Mouse (Mus musculus): ENCODE results near the gene Tbc1d8. TPM values are rescaled to one million over a fixed set of nuclear protein-coding genes. Genes with fewer than 3 reads are reported as not detected.

Tbc1d8 gene
- polyA plus RNA-seq, 1 experiment: 26.8 TPM

GRCm38 (mm10) chr1:39446178-39446577, 32.4 kb downstream of the Tbc1d8 start:
- peaks cover 28% of the 10 kb centered on the region for H3K4me1 ChIP-seq (replicated peaks; ENCODE audit: control insufficient read depth, insufficient read depth, low read length)
- H3K36me3 ChIP-seq (ENCODE audit: control insufficient read depth, insufficient read depth, low read length): no peaks in the 10 kb centered on the region
- TF ChIP-seq CTCF (IDR thresholded peaks at IDR 0.05; ENCODE audit: borderline replicate concordance, control insufficient read depth, extremely low read depth, insufficient read depth, low read length, poor library complexity) (no peak), POLR2A (IDR thresholded peaks at IDR 0.05; ENCODE audit: control insufficient read depth, extremely low read depth, insufficient read depth, low read length, poor library complexity) (no peak)
- H3K4me3 ChIP-seq (ENCODE audit: control insufficient read depth, insufficient read depth, low read length): no peak overlapping the region
- 91% methylated on average over 5 of the region's 5 CpGs for WGBS
- no peak for DNase-seq
- H3K27me3 ChIP-seq (ENCODE audit: control insufficient read depth, insufficient read depth, low read length): no peaks in the 10 kb centered on the region
- no peak overlapping the region for H3K27ac ChIP-seq (ENCODE audit: control insufficient read depth, insufficient read depth, low read length)

- H3K27ac ChIP-seq (ENCODE audit: control insufficient read depth, insufficient read depth, low read length): no peak overlapping the region
- no peaks in the 10 kb centered on the region for H3K36me3 ChIP-seq (ENCODE audit: control insufficient read depth, insufficient read depth, low read length)
- TF ChIP-seq POLR2A (IDR thresholded peaks at IDR 0.05; ENCODE audit: control insufficient read depth, extremely low read depth, insufficient read depth, low read length, poor library complexity): no peak
- no peak for TF ChIP-seq CTCF (IDR thresholded peaks at IDR 0.05; ENCODE audit: borderline replicate concordance, control insufficient read depth, extremely low read depth, insufficient read depth, low read length, poor library complexity)
- H3K4me3 ChIP-seq (ENCODE audit: control insufficient read depth, insufficient read depth, low read length): no peak overlapping the region
- peaks cover 22% of the 10 kb centered on the region for H3K4me1 ChIP-seq (replicated peaks; ENCODE audit: control insufficient read depth, insufficient read depth, low read length)
- WGBS: 95% methylated on average over 20 of the region's 20 CpGs
- no peak for DNase-seq
- H3K27me3 ChIP-seq (ENCODE audit: control insufficient read depth, insufficient read depth, low read length): no peaks in the 10 kb centered on the region
Measured at GRCm38 (mm10) chr1:39445303-39446050, 33.1 kb downstream of the Tbc1d8 start.

GRCm38 (mm10) chr1:39443764-39444163, 34.8 kb downstream of the Tbc1d8 start:
- Histone ChIP-seq H3K4me1 (replicated peaks; ENCODE audit: control insufficient read depth, insufficient read depth, low read length) (peaks cover 6% of the 10 kb centered on the region), H3K27me3 (ENCODE audit: control insufficient read depth, insufficient read depth, low read length) (no peaks in the 10 kb centered on the region), H3K4me3 (ENCODE audit: control insufficient read depth, insufficient read depth, low read length) (no peak overlapping the region), H3K27ac (ENCODE audit: control insufficient read depth, insufficient read depth, low read length) (no peak overlapping the region), H3K36me3 (ENCODE audit: control insufficient read depth, insufficient read depth, low read length) (no peaks in the 10 kb centered on the region)
- DNase-seq: no peak
- WGBS: 86% methylated on average over 8 of the region's 8 CpGs
- no peak for TF ChIP-seq POLR2A (IDR thresholded peaks at IDR 0.05; ENCODE audit: control insufficient read depth, extremely low read depth, insufficient read depth, low read length, poor library complexity)
- no peak for TF ChIP-seq CTCF (IDR thresholded peaks at IDR 0.05; ENCODE audit: borderline replicate concordance, control insufficient read depth, extremely low read depth, insufficient read depth, low read length, poor library complexity)

GRCm38 (mm10) chr1:39441686-39442085, 36.9 kb downstream of the Tbc1d8 start:
- no peak for TF ChIP-seq POLR2A (IDR thresholded peaks at IDR 0.05; ENCODE audit: control insufficient read depth, extremely low read depth, insufficient read depth, low read length, poor library complexity)
- no peak for TF ChIP-seq CTCF (IDR thresholded peaks at IDR 0.05; ENCODE audit: borderline replicate concordance, control insufficient read depth, extremely low read depth, insufficient read depth, low read length, poor library complexity)
- H3K4me3 ChIP-seq (ENCODE audit: control insufficient read depth, insufficient read depth, low read length): no peak overlapping the region
- no peaks in the 10 kb centered on the region for H3K27me3 ChIP-seq (ENCODE audit: control insufficient read depth, insufficient read depth, low read length)
- no peaks in the 10 kb centered on the region for H3K36me3 ChIP-seq (ENCODE audit: control insufficient read depth, insufficient read depth, low read length)
- DNase-seq: no peak
- WGBS: 93% methylated on average over 6 of the region's 6 CpGs
- H3K4me1 ChIP-seq (replicated peaks; ENCODE audit: control insufficient read depth, insufficient read depth, low read length): no peaks in the 10 kb centered on the region
- no peak overlapping the region for H3K27ac ChIP-seq (ENCODE audit: control insufficient read depth, insufficient read depth, low read length)

- H3K27ac ChIP-seq (ENCODE audit: control insufficient read depth, insufficient read depth, low read length): no peak overlapping the region
- no peak overlapping the region for H3K4me3 ChIP-seq (ENCODE audit: control insufficient read depth, insufficient read depth, low read length)
- no peak for DNase-seq
- WGBS: 94% methylated on average over 12 of the region's 12 CpGs
- no peak for TF ChIP-seq POLR2A (IDR thresholded peaks at IDR 0.05; ENCODE audit: control insufficient read depth, extremely low read depth, insufficient read depth, low read length, poor library complexity)
- no peak for TF ChIP-seq CTCF (IDR thresholded peaks at IDR 0.05; ENCODE audit: borderline replicate concordance, control insufficient read depth, extremely low read depth, insufficient read depth, low read length, poor library complexity)
- no peaks in the 10 kb centered on the region for H3K27me3 ChIP-seq (ENCODE audit: control insufficient read depth, insufficient read depth, low read length)
- no peaks in the 10 kb centered on the region for H3K4me1 ChIP-seq (replicated peaks; ENCODE audit: control insufficient read depth, insufficient read depth, low read length)
- no peaks in the 10 kb centered on the region for H3K36me3 ChIP-seq (ENCODE audit: control insufficient read depth, insufficient read depth, low read length)
Measured at GRCm38 (mm10) chr1:39439661-39440548, 38.6 kb downstream of the Tbc1d8 start.

- no peaks in the 10 kb centered on the region for H3K36me3 ChIP-seq (ENCODE audit: control insufficient read depth, insufficient read depth, low read length)
- no peaks in the 10 kb centered on the region for H3K4me1 ChIP-seq (replicated peaks; ENCODE audit: control insufficient read depth, insufficient read depth, low read length)
- TF ChIP-seq POLR2A (IDR thresholded peaks at IDR 0.05; ENCODE audit: control insufficient read depth, extremely low read depth, insufficient read depth, low read length, poor library complexity): no peak
- no peak for TF ChIP-seq CTCF (IDR thresholded peaks at IDR 0.05; ENCODE audit: borderline replicate concordance, control insufficient read depth, extremely low read depth, insufficient read depth, low read length, poor library complexity)
- no peak overlapping the region for H3K27ac ChIP-seq (ENCODE audit: control insufficient read depth, insufficient read depth, low read length)
- no peak for DNase-seq
- no peaks in the 10 kb centered on the region for H3K27me3 ChIP-seq (ENCODE audit: control insufficient read depth, insufficient read depth, low read length)
- H3K4me3 ChIP-seq (ENCODE audit: control insufficient read depth, insufficient read depth, low read length): no peak overlapping the region
Measured at GRCm38 (mm10) chr1:39438629-39439028, 39.9 kb downstream of the Tbc1d8 start.

Measured in thymus, adult 2 months (tissue).